Mouse (Mus musculus): ENCODE measurements at regions not wholly inside any gene's neighbourhood (a gene's known extent, or its start where the extent isn't known, plus 50 kb on each side); places are given as distances from the start of the nearest gene placed in this dataset.

GRCm38 (mm10) chr15:59805771-59806170 is 210.6 kb downstream of the 4933412E24Rik start:
- TF ChIP-seq CTCF (IDR thresholded peaks at IDR 0.05; ENCODE audit: low read depth) (0 out of 2 replicates have a peak, but pooled peaks have one; percentile 2), EP300 (optimal IDR thresholded peaks at IDR 0.05) (no peak)

All from stomach, postnatal 0 days (tissue).